Mouse (Mus musculus) limb, embryonic 14.5 days (tissue): ENCODE data around the gene Macrod2. TPM values are rescaled to one million over a fixed set of nuclear protein-coding genes. Genes with fewer than 3 reads are reported as not detected.

Experiments used
- ATAC-seq: fragments of 200-750 bp; cut with Nextera tagmentation; 2 replicates; pipeline ENCODE4 v1.8.0; 2017; ENCODE audit warnings: low read depth, moderate number of reproducible peaks, moderate TSS enrichment; ENCODE audit not compliant: low FRiP score
- DNase-seq: peaks from one replicate; pipeline ENCODE4 v3.0.0-alpha.2; 2015; ENCODE audit warnings: low spot score
- H3K27ac ChIP-seq: fragments of 300-500 bp; sonication (generic); replicated peaks from 2 replicates; pipeline ENCODE4 v1.5.1; 2014; ENCODE audit warnings: low read depth, mild to moderate bottlenecking, low read length, moderate library complexity, mixed read lengths
- H3K27me3 ChIP-seq: fragments of 300-500 bp; sonication (generic); 2 replicates; pipeline ENCODE4 v1.6.1; 2014; ENCODE audit warnings: low read length, mixed read lengths; ENCODE audit not compliant: control insufficient read depth, insufficient read depth
- H3K36me3 ChIP-seq: fragments of 300-500 bp; sonication (generic); 2 replicates; pipeline ENCODE4 v1.6.1; 2014; ENCODE audit warnings: mild to moderate bottlenecking, low read length, moderate library complexity, mixed read lengths; ENCODE audit not compliant: control insufficient read depth, insufficient read depth
- H3K4me1 ChIP-seq: fragments of 300-500 bp; sonication (generic); 2 replicates; pipeline ENCODE4 v1.6.1; 2014; ENCODE audit warnings: antibody characterized with exemption, low read length, mixed read lengths; ENCODE audit not compliant: control insufficient read depth, insufficient read depth
- H3K4me2 ChIP-seq: fragments of 300-500 bp; sonication (generic); replicated peaks from 2 replicates; pipeline ENCODE4 v1.6.1; 2014; ENCODE audit warnings: low read depth, mild to moderate bottlenecking, low read length, moderate library complexity; ENCODE audit not compliant: severe bottlenecking
- H3K4me3 ChIP-seq: fragments of 300-500 bp; sonication (generic); replicated peaks from 2 replicates; pipeline ENCODE4 v1.5.1; 2014; ENCODE audit warnings: low read length
- H3K9ac ChIP-seq: fragments of 300-500 bp; sonication (generic); 2 replicates; pipeline ENCODE4 v1.6.1; 2014; ENCODE audit warnings: mild to moderate bottlenecking, low read depth, low read length, moderate library complexity; ENCODE audit not compliant: severe bottlenecking
- H3K9me3 ChIP-seq: fragments of 300-500 bp; sonication (generic); 2 replicates; pipeline ENCODE4 v1.6.1; 2016; ENCODE audit warnings: low read length; ENCODE audit not compliant: control insufficient read depth
- POLR2A ChIP-seq: fragments of 200-500 bp; IDR thresholded peaks from 2 replicates; pipeline ENCODE4 v1.8.0; 2012; ENCODE audit warnings: inconsistent platforms, mild to moderate bottlenecking, moderate library complexity, borderline replicate concordance; ENCODE audit not compliant: insufficient read depth, insufficient read length; ENCODE audit errors: extremely low read depth
- WGBS: fragments of 180-500 bp; shearing (Covaris S2); extraction: QIAGEN DNeasy Blood & Tissue Kit; methylation state at CpG from one replicate; pipeline ENCODE4 v1.1.7; 2014; 5-methylcytosine and 5-hydroxymethylcytosine counted together
- polyA plus RNA-seq, 2 experiments: library from polyadenylated mRNA; depleted of rRNA in 1 of 2; stranded (reverse) in 1 of 2; unstranded in 1 of 2; fragments of >200 nt; fragmentation: Nextera tagmentation in 1 of 2; extraction: Ambion mirVana in 1 of 2; gene quantifications; 2 replicates each; pipeline versions ENCODE4 v1.2.1 to v1.2.3; 2012 to 2014

Gene Macrod2
- polyA plus RNA-seq, 2 experiments = 8.5 to 24.5 TPM

DNA sequence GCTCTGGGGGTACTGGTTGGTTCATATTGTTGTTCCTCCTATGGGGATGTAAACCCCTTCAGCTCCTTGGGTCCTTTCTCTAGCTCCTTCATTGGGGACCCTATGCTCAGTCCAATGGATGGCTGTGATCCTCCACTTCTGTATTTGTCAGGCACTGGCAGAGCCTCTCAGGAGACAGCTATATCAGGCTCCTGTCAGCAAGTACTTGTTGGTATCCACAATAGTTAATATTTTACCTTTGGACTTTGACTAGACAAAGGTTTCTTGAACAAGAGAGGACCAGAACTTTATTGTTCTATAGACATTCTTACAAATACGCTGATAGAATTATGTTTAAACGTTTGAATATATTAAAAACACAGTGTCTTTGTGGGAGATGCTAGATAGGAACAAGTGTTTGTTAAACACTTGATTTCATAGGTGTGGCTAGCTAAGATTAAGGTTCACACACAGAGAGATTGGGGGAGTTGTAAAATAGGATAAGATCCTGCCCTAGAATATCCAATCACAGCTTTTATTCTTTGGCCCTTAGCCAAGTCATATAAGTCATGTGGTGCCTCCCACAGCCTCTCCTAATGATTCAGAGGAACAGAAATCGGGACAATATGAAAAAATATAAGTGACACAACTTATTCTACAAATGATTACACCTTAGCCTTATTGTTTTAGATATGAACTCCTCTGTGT lies 501.4 kb downstream of the Macrod2 start:
- 80% methylated on average over 3 of the region's 3 CpGs for WGBS
- no peaks in the 10 kb centered on the region for H3K4me1 ChIP-seq
- no peaks in the 10 kb centered on the region for H3K9me3 ChIP-seq
- ATAC-seq = no peak
- no peak overlapping the region for H3K4me2 ChIP-seq
- no peaks in the 10 kb centered on the region for H3K27me3 ChIP-seq
- H3K36me3 ChIP-seq = no peaks in the 10 kb centered on the region
- no peak overlapping the region for H3K4me3 ChIP-seq
- DNase-seq = no peak
- H3K27ac ChIP-seq = no peak overlapping the region
- no peak for TF ChIP-seq POLR2A
- H3K9ac ChIP-seq = no peak overlapping the region

DNA sequence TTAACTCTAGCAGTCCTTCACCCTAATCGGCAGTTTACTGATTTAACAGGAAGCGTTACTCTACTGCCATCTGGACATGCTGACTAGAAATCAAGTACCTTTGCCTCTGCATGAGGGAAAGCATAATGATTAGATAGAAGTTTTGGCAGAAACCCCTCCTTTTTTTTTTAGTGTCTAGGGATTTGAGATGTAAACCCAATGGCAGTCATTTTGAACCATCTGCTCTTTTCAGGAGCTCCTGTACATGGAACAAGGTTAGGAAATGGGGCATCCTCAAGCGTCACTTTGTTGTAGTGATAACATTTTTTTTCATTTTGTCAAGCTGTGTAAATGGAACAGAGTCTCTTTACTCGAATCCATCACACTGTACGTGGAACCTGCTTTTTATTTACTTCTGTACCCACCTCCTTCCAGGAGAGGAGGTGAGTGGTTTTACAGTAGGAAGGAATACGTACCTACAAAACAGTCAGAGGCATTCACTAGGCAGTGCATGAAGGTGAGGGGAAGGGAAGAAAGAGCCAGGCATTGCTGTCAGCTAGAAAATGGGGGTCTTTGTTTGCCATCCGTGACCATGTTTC lies 503.4 kb downstream of the Macrod2 start:
- Histone ChIP-seq H3K36me3 (no peaks in the 10 kb centered on the region), H3K4me3 (no peak overlapping the region), H3K27ac (no peak overlapping the region), H3K27me3 (no peaks in the 10 kb centered on the region), H3K4me1 (no peaks in the 10 kb centered on the region), H3K4me2 (no peak overlapping the region), H3K9me3 (no peaks in the 10 kb centered on the region), H3K9ac (no peak overlapping the region)
- WGBS = 53% methylated on average over 7 of the region's 7 CpGs
- TF ChIP-seq POLR2A = no peak
- ATAC-seq (no peak), DNase-seq (no peak)

DNA sequence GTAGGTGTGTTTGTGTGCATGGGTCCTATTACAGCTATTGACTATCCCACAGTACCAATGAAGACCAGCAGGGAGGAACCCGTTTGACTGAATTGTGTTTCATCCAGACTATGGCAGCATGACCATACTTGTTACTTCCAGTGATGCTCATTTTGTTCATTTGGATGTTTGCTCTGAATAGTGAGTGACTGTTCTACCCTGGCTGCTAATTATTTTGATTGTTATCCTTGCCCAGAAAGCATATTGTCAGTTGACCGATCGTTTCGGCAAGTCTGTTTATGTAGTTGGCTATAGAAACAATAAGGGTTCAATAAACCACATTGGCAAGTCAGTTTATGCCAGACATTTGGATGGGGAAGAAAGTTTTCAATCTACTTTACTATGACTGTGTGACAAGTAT lies 510.2 kb downstream of the Macrod2 start:
- Histone ChIP-seq H3K4me2 (no peak overlapping the region), H3K4me3 (no peak overlapping the region), H3K27ac (no peak overlapping the region), H3K4me1 (no peaks in the 10 kb centered on the region), H3K27me3 (no peaks in the 10 kb centered on the region), H3K9ac (no peak overlapping the region), H3K36me3 (no peaks in the 10 kb centered on the region), H3K9me3 (no peaks in the 10 kb centered on the region)
- 80% methylated on average over 4 of the region's 4 CpGs for WGBS
- no peak for TF ChIP-seq POLR2A
- ATAC-seq (no peak), DNase-seq (no peak)

GRCm38 (mm10) chr2:140906123-140906522 lies 511.0 kb downstream of the Macrod2 start:
- Histone ChIP-seq H3K9me3 (no peaks in the 10 kb centered on the region), H3K27ac (no peak overlapping the region), H3K36me3 (no peaks in the 10 kb centered on the region), H3K4me1 (no peaks in the 10 kb centered on the region), H3K27me3 (no peaks in the 10 kb centered on the region), H3K9ac (no peak overlapping the region), H3K4me2 (no peak overlapping the region), H3K4me3 (no peak overlapping the region)
- ATAC-seq (no peak), DNase-seq (no peak)
- no peak for TF ChIP-seq POLR2A
- 79% methylated on average over 3 of the region's 3 CpGs for WGBS

DNA sequence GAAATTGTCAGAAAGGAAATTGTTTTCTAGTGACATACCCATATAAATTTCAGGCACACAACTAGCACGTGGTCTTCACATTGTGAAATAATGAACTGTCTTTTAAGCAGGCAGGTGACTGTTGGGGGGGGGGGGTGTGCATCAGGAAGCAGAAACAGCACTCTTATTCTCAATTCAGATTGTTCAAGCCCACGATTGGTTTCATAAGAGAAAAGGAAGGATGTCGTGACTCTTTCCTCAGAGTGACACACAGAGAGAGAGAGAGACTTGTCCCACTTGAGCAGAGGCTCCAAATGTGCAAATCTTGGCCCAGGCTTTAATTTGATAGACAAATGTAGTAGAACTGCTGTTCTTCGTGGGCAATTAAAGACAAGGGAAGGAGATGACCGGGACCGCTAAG lies 516.4 kb downstream of the Macrod2 start:
- Histone ChIP-seq H3K36me3 (no peaks in the 10 kb centered on the region), H3K4me2 (no peak overlapping the region), H3K27ac (no peak overlapping the region), H3K4me1 (no peaks in the 10 kb centered on the region), H3K9ac (no peak overlapping the region), H3K27me3 (no peaks in the 10 kb centered on the region), H3K9me3 (no peaks in the 10 kb centered on the region), H3K4me3 (no peak overlapping the region)
- WGBS = 68% methylated on average over 6 of the region's 6 CpGs
- no peak for TF ChIP-seq POLR2A
- no peak for ATAC-seq
- no peak for DNase-seq
